Mouse (Mus musculus): ENCODE measurements around the gene Srsf1. TPM values are rescaled to one million over a fixed set of nuclear protein-coding genes. Genes with fewer than 3 reads are reported as not detected.

Srsf1 gene
- polyA plus RNA-seq, 1 experiment from 2014 or later = 513 TPM

GRCm38 (mm10) chr11:88083699-88084098 lies 36.5 kb downstream of the Srsf1 start:
- H3K9ac ChIP-seq = no peak overlapping the region
- no peak for ATAC-seq (ENCODE audit: insufficient number of reproducible peaks, insufficient read depth, low FRiP score, low TSS enrichment)
- H3K27me3 ChIP-seq = no peaks in the 10 kb centered on the region
- no peak overlapping the region for H3K4me3 ChIP-seq
- H3K9me3 ChIP-seq = no peaks in the 10 kb centered on the region
- H3K36me3 ChIP-seq = peaks cover 45% of the 10 kb centered on the region
- WGBS = 65% methylated on average over 6 of the region's 6 CpGs
- H3K27ac ChIP-seq = no peak overlapping the region
- H3K4me1 ChIP-seq = peaks cover 15% of the 10 kb centered on the region
- H3K4me2 ChIP-seq (replicated peaks) = no peak overlapping the region

DNA sequence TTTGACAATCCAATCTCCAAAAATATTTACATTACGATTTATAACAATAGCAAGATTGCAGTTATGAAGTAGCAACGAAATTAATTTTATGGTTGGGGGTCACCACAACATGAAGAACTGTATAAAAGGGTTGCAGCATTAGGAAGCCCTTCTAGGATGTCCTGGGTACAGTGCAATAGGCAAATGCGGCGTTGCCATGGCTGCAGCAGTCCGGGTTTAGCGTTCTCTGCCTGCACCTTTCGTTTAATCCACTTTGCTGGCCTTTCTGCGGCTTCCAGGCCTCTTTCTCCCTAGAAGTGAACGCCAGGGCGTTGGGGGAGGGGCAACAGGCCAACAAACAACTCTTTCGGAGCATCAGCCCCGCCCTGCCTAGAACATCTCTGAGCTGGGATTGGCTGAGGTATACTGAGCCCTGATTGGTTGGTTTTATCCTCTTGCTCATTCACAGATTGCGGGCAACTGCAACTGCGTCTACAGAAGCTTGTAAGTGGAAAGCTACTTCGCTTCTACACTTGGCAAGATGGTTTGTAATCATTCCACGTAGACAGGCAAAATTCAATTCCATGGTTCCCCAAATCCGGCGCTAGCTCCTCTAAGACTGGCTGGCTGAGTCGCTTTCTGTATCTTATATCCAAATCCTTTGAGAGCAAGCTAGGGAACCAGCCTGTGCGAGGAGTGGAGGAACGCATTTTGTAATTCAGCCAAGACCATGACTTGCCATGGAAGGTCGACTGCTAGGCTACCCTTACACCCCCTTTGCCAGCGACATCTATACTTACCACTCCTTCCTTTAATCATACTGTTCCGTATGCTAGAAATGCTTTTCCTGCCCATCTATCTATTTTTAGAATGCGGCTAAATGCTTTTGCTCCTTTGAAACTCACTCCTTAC lies 39.8 kb downstream of the Srsf1 start:
- peaks cover 16% of the 10 kb centered on the region for H3K36me3 ChIP-seq

GRCm38 (mm10) chr11:88089150-88089549 lies 42.0 kb downstream of the Srsf1 start:
- Histone ChIP-seq H3K4me3 (no peak overlapping the region), H3K9ac (no peak overlapping the region), H3K9me3 (no peaks in the 10 kb centered on the region), H3K27ac (no peak overlapping the region), H3K36me3 (peaks cover 5% of the 10 kb centered on the region; the same call in 1 of the 2 replicates), H3K27me3 (no peaks in the 10 kb centered on the region), H3K4me1 (peaks cover 17% of the 10 kb centered on the region), H3K4me2 (replicated peaks) (no peak overlapping the region)
- 55% methylated on average over 5 of the region's 5 CpGs for WGBS
- ATAC-seq (ENCODE audit: insufficient number of reproducible peaks, insufficient read depth, low FRiP score, low TSS enrichment) = no peak

More for the DNA sequence above, 39.8 kb downstream of the Srsf1 start:
- Histone ChIP-seq H3K4me2 (replicated peaks) (peak overlapping the region; percentile 67), H3K9me3 (no peaks in the 10 kb centered on the region), H3K4me1 (peaks cover 17% of the 10 kb centered on the region), H3K27ac (peak overlapping the region; percentile 75), H3K27me3 (no peaks in the 10 kb centered on the region), H3K9ac (peak overlapping the region; percentile 40), H3K4me3 (peak overlapping the region; percentile 34)
- peak; percentile 94 for ATAC-seq (ENCODE audit: insufficient number of reproducible peaks, insufficient read depth, low FRiP score, low TSS enrichment)
- WGBS = 8% methylated on average over 25 of the region's 25 CpGs

- no peak for ATAC-seq (ENCODE audit: insufficient number of reproducible peaks, insufficient read depth, low FRiP score, low TSS enrichment)
- WGBS = 76% methylated on average over 5 of the region's 5 CpGs
- Histone ChIP-seq H3K27ac (no peak overlapping the region), H3K36me3 (peaks cover 2% of the 10 kb centered on the region; the same call in 1 of the 2 replicates), H3K27me3 (no peaks in the 10 kb centered on the region), H3K9me3 (no peaks in the 10 kb centered on the region), H3K4me1 (peaks cover 17% of the 10 kb centered on the region), H3K4me3 (no peak overlapping the region), H3K9ac (no peak overlapping the region), H3K4me2 (replicated peaks) (no peak overlapping the region)
Observed at GRCm38 (mm10) chr11:88090293-88090692, 43.1 kb downstream of the Srsf1 start.

DNA sequence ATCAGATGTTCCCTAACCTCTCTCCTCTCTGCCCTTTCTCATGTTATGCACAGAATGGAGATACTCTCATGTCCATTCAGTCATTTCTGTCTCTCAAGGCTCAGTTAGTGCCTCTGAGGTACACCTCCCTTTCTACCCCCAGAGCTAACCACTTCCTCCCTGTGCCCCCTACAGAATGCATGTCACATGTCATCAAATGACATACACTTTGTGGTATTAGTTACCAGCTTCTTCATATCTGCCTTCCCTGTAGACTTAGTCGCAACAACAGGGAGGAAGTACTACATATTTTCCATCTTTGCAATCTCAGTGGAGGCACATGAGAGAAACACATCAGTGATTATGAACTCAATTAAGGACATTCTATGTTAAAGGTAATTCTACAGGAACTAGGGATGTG lies 44.8 kb downstream of the Srsf1 start:
- ATAC-seq (ENCODE audit: insufficient number of reproducible peaks, insufficient read depth, low FRiP score, low TSS enrichment) = no peak
- WGBS = 66% methylated on average over 1 of the region's 1 CpGs

DNA sequence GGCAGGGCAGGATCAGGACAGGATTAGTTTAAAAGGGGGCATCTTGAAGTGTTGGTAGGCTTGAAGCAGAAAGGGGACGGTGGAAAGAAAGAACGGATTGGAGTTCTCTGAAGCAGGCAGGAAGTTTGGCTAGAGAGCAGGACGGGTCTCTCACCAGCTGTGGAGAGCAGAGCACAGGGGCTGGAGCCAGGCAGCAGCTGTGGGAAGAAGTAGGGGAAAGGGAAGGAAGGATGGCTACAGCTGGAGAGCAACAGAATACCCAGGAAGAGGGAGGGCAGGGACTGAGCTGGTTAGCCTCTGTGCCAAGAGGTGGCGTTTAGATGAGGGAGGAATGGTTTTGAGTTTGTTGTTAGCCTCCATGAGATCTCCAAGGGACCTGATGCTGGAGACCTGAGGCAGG lies 50.0 kb downstream of the Srsf1 start:
- Histone ChIP-seq H3K9me3 (no peaks in the 10 kb centered on the region), H3K36me3 (no peaks in the 10 kb centered on the region), H3K9ac (no peak overlapping the region), H3K27ac (0 out of 2 replicates have a peak overlapping the region, but pooled peaks have one; percentile 27), H3K4me1 (peaks cover 27% of the 10 kb centered on the region), H3K4me2 (replicated peaks) (0 out of 2 replicates have a peak overlapping the region, but pooled peaks have one; percentile 77), H3K27me3 (0 out of 2 replicates have a peak, but pooled peaks cover 9% of the 10 kb centered on the region), H3K4me3 (no peak overlapping the region)
- WGBS = 16% methylated on average over 4 of the region's 4 CpGs
- ATAC-seq (ENCODE audit: insufficient number of reproducible peaks, insufficient read depth, low FRiP score, low TSS enrichment) = no peak

More for the DNA sequence above, 44.8 kb downstream of the Srsf1 start:
- H3K27me3 ChIP-seq = 0 out of 2 replicates have a peak, but pooled peaks cover 4% of the 10 kb centered on the region
- H3K4me1 ChIP-seq = peaks cover 11% of the 10 kb centered on the region
- H3K4me3 ChIP-seq = no peak overlapping the region
- H3K27ac ChIP-seq = no peak overlapping the region
- H3K36me3 ChIP-seq = no peaks in the 10 kb centered on the region
- no peaks in the 10 kb centered on the region for H3K9me3 ChIP-seq
- no peak overlapping the region for H3K9ac ChIP-seq
- no peak overlapping the region for H3K4me2 ChIP-seq (replicated peaks)

- peak within 1 kb of the TSS; percentile 77 for H3K4me2 ChIP-seq (replicated peaks)
- peaks cover 27% of the 10 kb centered on the region for H3K4me1 ChIP-seq
- H3K27ac ChIP-seq = peak within 1 kb of the TSS; percentile 87
- 0 out of 2 replicates have a peak, but pooled peaks cover 9% of the 10 kb centered on the region for H3K27me3 ChIP-seq
- H3K4me3 ChIP-seq = peak within 1 kb of the TSS; percentile 74
- WGBS = 24% methylated on average over 17 of the region's 17 CpGs
- no peak for ATAC-seq (ENCODE audit: insufficient number of reproducible peaks, insufficient read depth, low FRiP score, low TSS enrichment)
- no peaks in the 10 kb centered on the region for H3K9me3 ChIP-seq
- H3K36me3 ChIP-seq = no peaks in the 10 kb centered on the region
- peak within 1 kb of the TSS; percentile 96 for H3K9ac ChIP-seq
Observed at GRCm38 (mm10) chr11:88098021-88098729, 51.0 kb downstream of the Srsf1 start, which contains the start of gene Cuedc1. Gene Cuedc1, plus strand, starts transcription at chr11:88098058.

DNA sequence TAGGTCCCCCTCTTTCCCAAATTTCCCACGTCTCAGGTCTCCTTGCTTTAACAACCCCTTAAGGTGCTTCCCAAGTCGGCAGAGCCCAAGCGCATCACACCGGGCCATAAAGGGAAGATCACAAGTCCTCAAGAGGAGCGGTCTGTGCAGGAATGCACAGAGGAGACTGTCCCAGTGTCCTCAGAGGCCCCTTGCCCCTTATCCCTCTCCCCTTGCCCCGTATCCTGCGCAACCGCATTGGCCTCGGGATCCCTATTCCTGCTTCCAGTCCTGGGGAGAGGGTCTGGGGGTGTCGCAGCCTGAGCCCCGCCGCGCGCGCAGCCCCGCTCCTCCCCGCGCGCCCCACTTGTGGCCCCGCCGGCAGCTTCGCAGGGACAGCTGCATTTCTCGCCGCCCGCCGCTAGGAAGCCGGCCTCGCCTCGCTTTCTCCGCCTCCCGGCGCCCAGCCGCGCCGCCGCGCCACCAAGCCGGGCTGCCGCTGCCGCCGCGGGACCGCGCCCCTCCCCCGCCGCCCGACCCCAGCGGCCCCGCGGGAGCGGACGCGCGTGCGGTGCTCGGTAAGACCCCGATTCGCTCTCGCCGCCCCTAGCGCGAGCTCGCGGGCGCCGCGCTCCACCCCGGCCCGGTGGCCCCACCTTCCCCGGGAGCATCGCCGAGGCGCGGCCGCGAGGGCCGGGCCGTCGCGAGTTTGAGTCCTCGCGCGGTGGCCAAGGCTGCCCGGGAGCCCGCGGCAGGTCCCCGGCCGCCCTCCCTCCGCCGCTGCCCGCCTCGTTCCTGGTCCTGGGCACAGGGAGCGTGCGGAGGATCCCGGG lies 51.8 kb downstream of the Srsf1 start:
- Histone ChIP-seq H3K27ac (peak overlapping the region; percentile 87), H3K36me3 (no peaks in the 10 kb centered on the region), H3K9me3 (no peaks in the 10 kb centered on the region), H3K9ac (peak overlapping the region; percentile 96), H3K4me1 (peaks cover 27% of the 10 kb centered on the region), H3K4me2 (replicated peaks) (peak overlapping the region; percentile 77), H3K4me3 (peak overlapping the region; percentile 74), H3K27me3 (0 out of 2 replicates have a peak, but pooled peaks cover 9% of the 10 kb centered on the region)
- ATAC-seq (ENCODE audit: insufficient number of reproducible peaks, insufficient read depth, low FRiP score, low TSS enrichment) = peak; percentile 65; the same call in 1 of the 2 replicates
- WGBS = under 1% methylated on average over 82 of the region's 95 CpGs

DNA sequence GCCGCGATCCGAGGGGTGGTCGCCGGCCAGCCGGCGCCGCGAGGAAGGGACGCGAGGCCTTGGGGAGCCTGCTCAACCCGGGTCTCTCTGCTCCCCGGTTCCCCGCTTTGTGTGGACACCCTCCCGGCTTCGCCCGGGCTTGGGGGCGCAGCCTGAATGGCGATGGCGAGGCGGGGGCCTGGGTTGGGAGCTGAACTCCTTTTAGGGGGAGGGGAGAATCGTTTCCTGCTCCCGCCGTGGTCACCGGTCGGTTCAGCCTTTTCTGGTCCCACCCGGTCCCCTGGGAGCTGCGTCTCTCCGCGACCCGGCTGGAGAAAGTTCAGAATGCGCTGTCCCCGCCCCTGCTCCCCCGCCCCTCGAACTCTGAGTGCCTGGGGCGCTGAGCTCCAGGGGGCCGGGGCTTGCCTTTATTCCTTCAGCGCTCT lies 52.4 kb downstream of the Srsf1 start:
- Histone ChIP-seq H3K27me3 (0 out of 2 replicates have a peak, but pooled peaks cover 9% of the 10 kb centered on the region), H3K4me1 (peaks cover 27% of the 10 kb centered on the region), H3K4me2 (replicated peaks) (peak overlapping the region; percentile 77), H3K9ac (peak overlapping the region; percentile 96), H3K4me3 (peak overlapping the region; percentile 74), H3K27ac (peak overlapping the region; percentile 87), H3K9me3 (no peaks in the 10 kb centered on the region), H3K36me3 (no peaks in the 10 kb centered on the region)
- ATAC-seq (ENCODE audit: insufficient number of reproducible peaks, insufficient read depth, low FRiP score, low TSS enrichment) = peak; percentile 16; the same call in 1 of the 2 replicates
- under 1% methylated on average over 38 of the region's 38 CpGs for WGBS

DNA sequence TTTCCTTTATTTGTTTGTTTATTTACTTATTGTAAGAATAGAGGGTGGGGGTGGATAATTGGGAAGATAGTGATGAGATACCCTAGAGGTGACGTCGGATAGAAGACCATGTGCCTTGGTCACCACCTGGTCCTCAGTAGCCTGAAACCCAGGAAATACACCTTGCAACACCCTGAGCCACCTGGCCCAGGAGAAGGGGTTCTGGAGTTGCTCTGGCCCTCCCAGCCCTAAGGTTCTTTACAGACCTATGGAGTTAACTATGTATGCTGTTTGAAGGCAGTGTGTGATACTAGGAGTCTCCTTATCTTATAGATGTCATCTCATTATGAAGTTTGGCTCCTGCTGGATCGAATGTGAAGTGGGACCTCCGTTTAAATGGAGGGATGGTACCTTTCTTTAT lies 53.0 kb downstream of the Srsf1 start:
- Histone ChIP-seq H3K4me1 (peaks cover 27% of the 10 kb centered on the region), H3K27me3 (0 out of 2 replicates have a peak, but pooled peaks cover 9% of the 10 kb centered on the region), H3K4me2 (replicated peaks) (peak overlapping the region; percentile 77), H3K9me3 (no peaks in the 10 kb centered on the region), H3K27ac (no peak overlapping the region), H3K36me3 (no peaks in the 10 kb centered on the region), H3K4me3 (peak overlapping the region; percentile 74), H3K9ac (peak overlapping the region; percentile 96; the same call in 1 of the 2 replicates)
- ATAC-seq (ENCODE audit: insufficient number of reproducible peaks, insufficient read depth, low FRiP score, low TSS enrichment) = no peak
- WGBS = 36% methylated on average over 4 of the region's 4 CpGs
